Mouse (Mus musculus) kidney, embryonic 16.5 days (tissue): ENCODE data around the gene Cib1. TPM values are rescaled to one million over a fixed set of nuclear protein-coding genes. Genes with fewer than 3 reads are reported as not detected.

Source experiments
- ATAC-seq: fragments of 200-750 bp; cut with Nextera tagmentation; 2 replicates; pipeline ENCODE4 v1.8.0; 2017; ENCODE audit warnings: moderate TSS enrichment; ENCODE audit not compliant: low FRiP score, low TSS enrichment
- H3K27ac ChIP-seq: fragments of 300-500 bp; sonication (generic); 2 replicates; pipeline ENCODE4 v1.5.1; 2014; ENCODE audit warnings: low read length
- H3K27me3 ChIP-seq: fragments of 300-500 bp; sonication (generic); 2 replicates; pipeline ENCODE4 v1.6.1; 2014; ENCODE audit warnings: low read length, control low read depth, mixed read lengths; ENCODE audit not compliant: insufficient read depth
- H3K36me3 ChIP-seq: fragments of 300-500 bp; sonication (generic); 2 replicates; pipeline ENCODE4 v1.6.1; 2014; ENCODE audit warnings: low read length, control low read depth, mixed read lengths; ENCODE audit not compliant: insufficient read depth
- H3K4me1 ChIP-seq: fragments of 300-500 bp; sonication (generic); 2 replicates; pipeline ENCODE4 v1.6.1; 2014; ENCODE audit warnings: low read length, control low read depth, mixed read lengths; ENCODE audit not compliant: insufficient read depth
- H3K4me2 ChIP-seq: fragments of 300-500 bp; sonication (generic); replicated peaks from 2 replicates; pipeline ENCODE4 v1.6.1; 2014; ENCODE audit warnings: low read depth, low read length
- H3K4me3 ChIP-seq: fragments of 300-500 bp; sonication (generic); 2 replicates; pipeline ENCODE4 v1.5.1; 2014; ENCODE audit warnings: mild to moderate bottlenecking, low read length
- H3K9ac ChIP-seq: fragments of 300-500 bp; sonication (generic); replicated peaks from 2 replicates; pipeline ENCODE4 v1.6.1; 2014; ENCODE audit warnings: low read length
- H3K9me3 ChIP-seq: fragments of 300-500 bp; sonication (generic); 2 replicates; pipeline ENCODE4 v1.6.1; 2016; ENCODE audit warnings: low read length, control low read depth
- WGBS: fragments of 180-500 bp; shearing (Covaris S2); extraction: QIAGEN DNeasy Blood & Tissue Kit; methylation state at CpG from one replicate; pipeline ENCODE4 v1.1.7; 2014; 5-methylcytosine and 5-hydroxymethylcytosine counted together
- polyA plus RNA-seq: library from polyadenylated mRNA; unstranded; fragments of >200 nt; fragmentation: Nextera tagmentation; extraction: Ambion mirVana; gene quantifications from 2 replicates; pipeline ENCODE4 v1.2.1, GENCODE M21; 2015

Gene Cib1
- polyA plus RNA-seq, 1 experiment from 2014 or later, result 144 TPM

DNA sequence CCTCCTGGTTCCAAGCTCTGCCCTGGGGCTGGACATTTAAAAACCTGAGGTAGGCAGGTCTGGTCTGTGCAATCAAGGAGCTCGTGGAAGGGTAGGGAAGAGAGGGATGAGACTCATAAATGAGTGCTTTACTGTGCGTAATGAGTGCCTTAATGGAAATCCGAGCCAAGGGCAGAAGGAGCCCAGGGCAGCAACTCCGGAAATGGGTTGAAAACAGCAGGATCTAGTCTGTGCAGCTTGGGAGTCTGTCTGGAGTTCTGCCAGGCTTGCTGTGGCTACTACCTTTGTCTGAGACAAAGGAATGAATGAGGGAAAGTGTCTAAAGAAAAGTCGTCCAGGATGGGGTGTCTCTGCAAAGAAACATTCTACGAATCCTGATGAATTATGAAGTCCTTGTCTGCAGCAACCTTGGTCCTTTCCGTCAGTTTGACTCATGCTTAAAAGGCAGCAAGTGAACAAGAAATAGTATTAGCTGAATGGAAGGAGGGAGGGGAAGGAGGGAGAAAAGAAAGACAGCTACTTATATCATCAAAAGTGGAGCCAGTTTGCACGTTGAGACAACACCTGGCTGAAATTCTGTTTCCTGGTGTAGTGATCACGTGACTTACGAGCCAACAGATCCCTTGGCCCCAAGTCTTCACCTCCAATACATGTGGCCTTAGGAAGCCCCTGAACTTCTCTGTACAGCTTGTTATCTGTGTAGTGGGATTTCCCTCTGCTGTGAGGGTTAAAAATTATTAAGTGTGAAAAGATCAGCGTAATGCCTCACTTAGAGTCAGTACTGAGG is 43.3 kb downstream of the Cib1 start:
- no peak for ATAC-seq
- Histone ChIP-seq H3K36me3 (no peaks in the 10 kb centered on the region), H3K27me3 (no peaks in the 10 kb centered on the region), H3K9ac (peak overlapping the region; percentile 33; the same call in 1 of the 2 replicates), H3K4me1 (peaks cover 67% of the 10 kb centered on the region), H3K9me3 (no peaks in the 10 kb centered on the region), H3K4me3 (no peak overlapping the region), H3K27ac (peak overlapping the region; percentile 31), H3K4me2 (no peak overlapping the region)
- WGBS, result 30% methylated on average over 11 of the region's 11 CpGs

DNA sequence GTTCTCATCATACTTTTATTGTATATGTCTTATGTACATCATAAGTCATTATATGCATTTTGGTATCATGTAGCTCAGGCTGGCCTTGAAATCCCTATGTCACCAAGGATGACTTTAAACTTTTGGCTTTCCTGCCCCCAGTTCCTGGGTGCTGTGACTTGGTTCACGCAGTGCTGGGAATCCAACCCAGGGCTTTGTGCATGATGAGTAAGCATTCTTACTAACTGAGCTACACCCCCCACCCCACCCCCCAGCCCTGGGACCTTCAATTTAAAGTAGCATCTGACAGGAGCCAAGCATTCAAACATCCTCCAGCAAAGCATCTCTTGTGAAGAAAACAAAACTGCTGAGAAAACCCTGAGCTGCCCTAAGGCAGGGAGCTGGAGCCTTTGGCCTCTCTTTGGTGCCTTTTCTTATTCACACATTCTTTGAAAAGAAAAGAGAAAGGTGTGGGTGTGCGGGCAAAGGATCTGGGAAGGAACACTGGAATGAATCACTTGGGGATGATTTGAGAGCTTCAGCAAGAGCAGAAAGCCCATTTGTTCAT is 44.0 kb downstream of the Cib1 start:
- Histone ChIP-seq H3K4me3 (no peak overlapping the region), H3K27me3 (no peaks in the 10 kb centered on the region), H3K9me3 (no peaks in the 10 kb centered on the region), H3K27ac (peak overlapping the region; percentile 31), H3K9ac (0 out of 2 replicates have a peak overlapping the region, but pooled peaks have one; percentile 33), H3K4me1 (peaks cover 67% of the 10 kb centered on the region), H3K36me3 (no peaks in the 10 kb centered on the region), H3K4me2 (no peak overlapping the region)
- no peak for ATAC-seq
- 67% methylated on average over 2 of the region's 2 CpGs for WGBS

DNA sequence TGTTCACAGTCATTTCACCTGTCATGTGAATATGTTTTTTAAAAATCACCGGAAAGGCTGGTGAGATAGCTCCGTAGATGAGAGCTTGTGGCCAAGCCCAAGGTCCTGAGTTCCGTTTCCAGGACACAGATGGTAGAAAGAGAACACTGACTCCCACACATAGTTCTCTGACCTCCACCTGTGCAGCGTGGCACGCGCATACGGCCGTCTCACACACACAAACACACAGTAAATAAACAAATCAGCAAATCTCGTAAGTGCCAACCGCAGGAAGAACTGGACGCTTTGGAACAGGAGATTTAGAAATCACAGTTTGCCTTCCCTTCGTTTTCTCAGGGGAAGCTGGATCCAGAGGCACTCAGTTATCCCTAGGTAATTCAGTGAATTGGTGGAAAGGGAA is 45.1 kb downstream of the Cib1 start:
- peaks cover 61% of the 10 kb centered on the region for H3K4me1 ChIP-seq
- no peaks in the 10 kb centered on the region for H3K27me3 ChIP-seq
- H3K4me2 ChIP-seq, result peak overlapping the region; percentile 64
- no peak for ATAC-seq
- H3K9ac ChIP-seq, result peak overlapping the region; percentile 73
- no peaks in the 10 kb centered on the region for H3K36me3 ChIP-seq
- WGBS, result 50% methylated on average over 12 of the region's 12 CpGs
- peak overlapping the region; percentile 93 for H3K27ac ChIP-seq
- peak overlapping the region; percentile 59 for H3K4me3 ChIP-seq
- no peaks in the 10 kb centered on the region for H3K9me3 ChIP-seq

DNA sequence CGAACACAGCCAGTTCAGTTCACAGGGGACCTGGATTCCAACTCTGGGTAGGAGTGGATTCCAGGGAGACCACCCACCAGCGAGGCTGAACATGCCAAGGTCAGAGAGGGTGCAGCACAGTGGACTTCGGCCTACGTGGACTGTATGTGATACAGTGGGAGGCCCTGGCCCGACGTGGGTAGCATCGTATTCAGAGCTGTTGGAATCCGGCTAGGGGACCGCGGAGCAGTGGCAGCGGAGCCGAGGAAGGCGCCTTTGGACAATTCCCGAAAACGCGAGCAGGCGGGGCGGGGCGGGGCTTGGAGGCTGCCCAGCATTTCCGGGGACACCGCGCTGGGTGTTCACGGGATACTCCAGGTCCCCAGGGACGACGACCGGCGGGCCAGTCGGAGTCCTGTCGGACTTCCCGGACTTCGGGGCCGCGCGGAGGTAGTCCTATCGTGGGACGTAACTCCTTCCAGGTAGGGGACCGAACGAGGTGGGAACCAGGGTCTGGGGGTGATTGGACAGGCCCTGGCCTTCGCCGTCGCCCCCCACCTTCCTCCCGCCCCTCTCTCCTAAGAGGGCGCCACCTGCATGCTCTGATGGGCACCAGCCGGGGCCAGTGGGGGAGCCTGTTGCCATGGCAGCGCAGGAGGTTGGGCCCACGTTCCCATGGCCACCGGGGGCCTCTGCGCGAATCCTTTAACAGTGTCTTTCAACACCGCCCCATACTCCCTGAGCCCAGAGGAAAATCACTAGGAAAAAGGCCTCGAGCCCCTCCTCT is 45.9 kb downstream of the Cib1 start, which contains the start of gene Sema4b:
Gene Sema4b (plus strand): TSS at position 311 of the 766 bp plus-strand sequence.
- Histone ChIP-seq H3K27me3 (no peaks in the 10 kb centered on the region), H3K4me2 (peak within 1 kb of the TSS; percentile 64), H3K9ac (peak within 1 kb of the TSS; percentile 73), H3K9me3 (no peaks in the 10 kb centered on the region), H3K36me3 (no peaks in the 10 kb centered on the region), H3K4me3 (peak within 1 kb of the TSS; percentile 59), H3K27ac (peak within 1 kb of the TSS; percentile 93), H3K4me1 (peaks cover 53% of the 10 kb centered on the region)
- WGBS, result 1% methylated on average over 44 of the region's 51 CpGs
- ATAC-seq, result peak; percentile 91

DNA sequence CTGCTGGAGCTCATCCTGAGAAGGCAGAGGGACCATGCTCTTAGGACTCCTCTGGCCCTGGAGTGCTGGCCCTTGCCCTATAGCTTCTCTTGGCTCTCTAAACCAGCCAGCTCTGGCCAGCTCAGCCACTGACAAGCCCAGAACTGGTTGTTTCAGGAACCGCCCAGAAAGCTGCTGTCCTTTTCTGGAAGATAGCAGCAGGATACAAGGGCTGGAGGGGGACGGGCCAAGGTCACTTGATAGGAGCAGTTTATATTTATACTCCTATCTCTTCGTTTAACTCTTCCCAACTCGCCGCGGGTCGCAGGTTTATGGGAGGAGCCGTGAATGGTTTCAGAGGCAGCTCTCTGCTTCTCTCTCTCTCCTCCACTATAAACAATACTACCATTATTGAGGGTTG is 46.6 kb downstream of the Cib1 start:
- Histone ChIP-seq H3K36me3 (no peaks in the 10 kb centered on the region), H3K4me1 (peaks cover 46% of the 10 kb centered on the region), H3K9ac (peak overlapping the region; percentile 73), H3K4me3 (peak overlapping the region; percentile 59), H3K9me3 (no peaks in the 10 kb centered on the region), H3K27ac (peak overlapping the region; percentile 93), H3K27me3 (no peaks in the 10 kb centered on the region), H3K4me2 (peak overlapping the region; percentile 64)
- ATAC-seq, result peak; percentile 53
- 11% methylated on average over 8 of the region's 8 CpGs for WGBS

DNA sequence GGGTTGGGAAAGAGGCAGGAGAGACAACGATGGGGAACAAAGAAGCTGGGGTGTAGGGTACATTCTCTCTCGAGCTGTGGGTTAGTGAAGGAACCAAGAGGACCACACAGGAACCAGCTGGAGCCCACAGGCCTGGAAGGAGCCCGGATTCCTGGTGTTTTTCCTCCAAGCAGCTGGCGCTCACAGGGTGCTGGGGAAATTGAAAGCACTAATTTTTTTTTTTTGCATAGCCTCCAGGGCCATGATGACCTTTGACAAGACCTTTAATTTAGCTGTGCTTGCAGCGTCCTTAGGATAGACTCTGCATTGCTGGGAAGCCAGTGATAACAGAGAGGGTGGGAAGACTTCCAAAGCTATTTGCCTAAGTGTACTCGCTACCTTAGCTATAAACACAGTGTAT is 47.6 kb downstream of the Cib1 start:
- ATAC-seq, result no peak
- Histone ChIP-seq H3K4me1 (peaks cover 38% of the 10 kb centered on the region), H3K9me3 (no peaks in the 10 kb centered on the region), H3K4me3 (no peak overlapping the region), H3K27me3 (no peaks in the 10 kb centered on the region), H3K9ac (no peak overlapping the region), H3K4me2 (no peak overlapping the region), H3K36me3 (no peaks in the 10 kb centered on the region), H3K27ac (peak overlapping the region; percentile 72)
- WGBS, result 52% methylated on average over 6 of the region's 6 CpGs

DNA sequence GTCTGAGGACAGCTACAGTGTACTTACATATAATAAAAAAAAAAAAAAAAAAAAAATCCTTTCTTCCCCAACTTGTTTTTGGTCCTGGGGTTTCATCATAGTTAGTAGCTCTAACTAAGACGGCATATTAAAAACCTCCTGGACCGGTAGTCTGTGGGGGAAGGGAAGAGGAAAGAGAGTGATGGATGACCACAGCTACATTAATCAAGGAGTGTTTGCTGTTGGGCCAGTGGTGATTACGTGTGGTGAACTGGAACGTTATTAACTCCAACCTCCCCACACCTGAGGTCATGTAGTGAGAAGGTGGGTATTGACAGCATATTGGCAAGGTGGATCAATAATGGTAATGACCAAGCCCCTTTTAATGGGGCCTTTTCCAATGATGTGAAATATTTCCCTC is 48.1 kb downstream of the Cib1 start:
- 16% methylated on average over 4 of the region's 4 CpGs for WGBS
- no peaks in the 10 kb centered on the region for H3K36me3 ChIP-seq
- H3K9ac ChIP-seq, result no peak overlapping the region
- H3K27ac ChIP-seq, result peak overlapping the region; percentile 72
- H3K9me3 ChIP-seq, result no peaks in the 10 kb centered on the region
- peaks cover 38% of the 10 kb centered on the region for H3K4me1 ChIP-seq
- no peak for ATAC-seq
- H3K27me3 ChIP-seq, result no peaks in the 10 kb centered on the region
- H3K4me2 ChIP-seq, result no peak overlapping the region
- H3K4me3 ChIP-seq, result no peak overlapping the region

DNA sequence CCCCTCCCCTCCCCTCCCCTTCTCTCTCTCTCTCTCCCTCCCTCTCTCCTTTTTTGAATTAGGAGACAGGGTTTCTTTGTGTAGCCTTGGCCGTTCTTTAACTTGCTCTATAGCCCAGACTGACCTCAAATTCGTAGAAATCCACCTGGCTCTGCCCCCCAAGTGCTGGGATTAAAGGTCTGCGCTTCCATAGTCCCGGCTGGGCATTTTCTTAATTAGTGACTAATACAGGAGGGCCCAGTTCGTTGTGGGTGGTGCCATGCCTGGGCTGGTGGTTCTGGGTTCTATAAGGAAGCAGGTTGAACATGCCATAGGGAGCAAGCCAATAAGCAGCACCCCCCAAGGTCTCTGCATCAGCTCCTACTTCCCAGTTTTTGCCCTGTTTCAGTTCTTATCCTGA is 48.6 kb downstream of the Cib1 start:
- H3K4me2 ChIP-seq, result no peak overlapping the region
- H3K27ac ChIP-seq, result no peak overlapping the region
- no peak for ATAC-seq
- no peak overlapping the region for H3K4me3 ChIP-seq
- no peak overlapping the region for H3K9ac ChIP-seq
- H3K36me3 ChIP-seq, result no peaks in the 10 kb centered on the region
- H3K9me3 ChIP-seq, result no peaks in the 10 kb centered on the region
- no peaks in the 10 kb centered on the region for H3K27me3 ChIP-seq
- peaks cover 33% of the 10 kb centered on the region for H3K4me1 ChIP-seq
- 52% methylated on average over 5 of the region's 5 CpGs for WGBS

DNA sequence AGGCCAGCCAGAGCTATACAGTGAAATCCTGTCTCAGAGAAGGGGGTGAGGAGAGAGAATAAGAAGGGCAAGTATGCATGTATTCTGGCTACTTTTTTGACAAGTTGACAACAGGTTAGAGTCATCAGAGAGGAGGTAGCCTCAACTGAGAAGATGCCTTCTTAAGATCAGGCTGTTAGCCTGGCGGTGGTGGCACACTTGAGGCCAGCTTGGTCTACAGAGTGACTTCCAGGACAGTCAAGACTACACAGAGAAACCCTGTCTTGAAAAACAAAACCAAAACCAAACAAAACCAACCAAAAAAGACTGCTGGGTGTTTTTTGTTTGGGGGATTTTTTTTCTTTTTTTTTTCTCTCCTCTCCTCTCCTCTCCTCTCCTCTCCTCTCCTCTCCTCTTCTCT is 49.1 kb downstream of the Cib1 start:
- H3K4me2 ChIP-seq, result no peak overlapping the region
- no peaks in the 10 kb centered on the region for H3K27me3 ChIP-seq
- ATAC-seq, result no peak
- H3K4me3 ChIP-seq, result no peak overlapping the region
- H3K9me3 ChIP-seq, result no peaks in the 10 kb centered on the region
- H3K27ac ChIP-seq, result no peak overlapping the region
- no peaks in the 10 kb centered on the region for H3K36me3 ChIP-seq
- 88% methylated on average over 1 of the region's 1 CpGs for whole genome bisulfite sequencing
- peaks cover 28% of the 10 kb centered on the region for H3K4me1 ChIP-seq
- no peak overlapping the region for H3K9ac ChIP-seq
